Mouse (Mus musculus) CD4-positive, CD25-positive, alpha-beta regulatory T cell, adult 2 months (primary cell): Measurements from ENCODE around the gene Col23a1.
"Not testable (repeated sequence)": the region's sequence is repeated elsewhere in the genome, so short reads cannot be mapped to it uniquely, and the experiment has no call there.

Experiments used
- DNase-seq: peaks from one replicate; pipeline ENCODE4 v3.0.0-alpha.2; 2012; ENCODE audit warnings: low read depth, low spot score

Gene Col23a1

GRCm38 (mm10) chr11:51328387-51328942 is 38.7 kb downstream of the Col23a1 start:
- DNase-seq, result no peak

DNA sequence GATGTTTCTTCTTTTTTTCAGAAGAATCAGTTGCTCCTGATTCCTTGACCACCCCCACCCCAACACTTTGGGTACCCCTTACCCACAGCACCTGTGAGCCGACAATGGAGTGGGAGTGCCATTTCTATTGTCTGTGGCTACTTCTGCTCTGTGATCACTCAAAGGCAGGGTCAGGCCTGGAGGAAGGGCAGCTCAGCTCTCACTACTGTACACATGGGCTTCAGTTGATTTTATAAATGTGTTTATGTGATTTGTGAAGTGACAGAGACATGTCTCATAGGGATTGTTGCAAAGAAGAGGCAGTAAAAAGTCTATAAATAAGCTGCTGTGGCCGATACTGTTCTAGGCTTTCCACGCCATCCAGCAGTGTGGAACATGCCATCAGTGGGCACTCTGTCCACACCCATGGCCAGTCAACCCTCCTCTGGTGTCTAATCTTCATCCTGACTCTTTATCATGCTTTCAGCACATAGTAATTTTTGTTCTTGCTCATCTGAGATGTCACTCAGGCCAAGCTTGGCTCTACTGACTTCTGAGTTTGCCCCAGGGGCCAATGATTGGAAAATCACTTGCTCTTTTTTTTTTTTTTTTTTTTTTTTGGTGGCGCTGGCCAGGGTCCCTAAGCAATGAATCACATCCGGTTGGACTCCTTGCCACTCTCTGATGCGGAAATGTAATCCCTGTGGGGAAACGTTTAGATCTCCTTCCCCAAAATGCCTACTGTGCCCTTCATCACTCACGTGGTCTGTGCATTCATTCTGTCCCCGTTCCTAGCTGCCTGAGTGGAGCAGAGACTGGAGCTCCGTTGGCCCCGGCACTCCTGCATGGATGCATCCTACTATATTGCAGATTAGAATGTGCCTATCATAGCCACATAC is 40.4 kb downstream of the Col23a1 start:
- no peak for DNase-seq

DNA sequence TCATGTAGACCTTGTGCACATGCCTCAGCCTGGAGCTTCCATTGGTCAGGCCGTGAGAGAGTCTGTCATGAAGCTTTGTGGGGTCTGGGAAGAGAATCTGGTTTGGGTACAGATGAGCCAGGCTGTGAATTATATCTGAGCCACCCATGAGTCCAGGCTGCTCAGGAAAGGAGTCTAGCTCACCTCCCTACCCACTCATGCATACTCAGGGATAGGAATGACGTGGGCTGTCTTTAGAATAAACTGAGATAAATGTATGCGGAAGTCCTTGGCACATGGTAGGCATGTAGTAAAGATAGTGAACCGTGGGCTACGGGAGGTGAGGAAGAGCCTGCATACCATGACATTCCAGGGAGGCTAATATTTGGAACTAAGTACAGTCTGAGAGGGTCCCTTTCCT is 44.3 kb downstream of the Col23a1 start:
- DNase-seq, result no peak

GRCm38 (mm10) chr11:51337585-51337984 is 47.9 kb downstream of the Col23a1 start:
- DNase-seq, result no peak

DNA sequence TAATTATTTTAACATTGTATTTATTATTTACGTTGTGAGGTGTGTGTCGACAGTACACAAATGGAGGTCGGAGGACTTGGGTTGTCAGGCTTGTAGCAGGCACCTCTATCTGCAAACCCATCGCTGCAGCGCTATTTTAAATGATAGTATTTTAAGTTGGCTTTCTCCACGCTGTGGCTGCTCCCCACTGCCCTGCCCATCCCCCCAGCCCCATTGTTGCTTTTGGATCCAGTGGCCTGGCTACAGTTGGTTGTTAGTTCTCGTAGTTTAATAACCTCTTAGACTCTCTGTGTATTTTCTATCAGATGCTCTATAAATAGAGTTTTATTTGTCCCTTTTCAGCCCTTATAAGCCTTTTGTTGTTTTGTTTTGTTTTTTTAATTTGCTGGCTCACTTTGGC is 48.7 kb downstream of the Col23a1 start:
- DNase-seq, result no peak

DNA sequence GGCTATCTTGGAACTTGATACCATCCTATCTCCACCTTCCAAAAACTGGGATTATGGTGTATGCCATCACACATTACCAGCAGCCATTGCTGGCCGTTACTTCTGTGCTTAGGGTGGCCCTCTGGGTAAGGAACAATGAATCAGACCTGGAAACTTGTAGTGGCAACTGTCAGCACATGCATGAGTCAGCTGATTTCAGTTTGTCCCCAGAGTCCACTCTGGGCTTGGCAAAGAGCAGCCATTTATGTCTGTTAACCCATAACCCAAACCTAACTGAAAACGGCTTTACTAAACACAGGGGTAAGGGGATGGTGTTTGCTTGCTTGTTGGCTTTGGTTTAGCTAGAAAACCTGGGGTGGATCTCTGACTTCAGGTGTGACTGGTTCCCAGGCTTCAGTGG is 51.4 kb downstream of the Col23a1 start:
- no peak for DNase-seq

DNA sequence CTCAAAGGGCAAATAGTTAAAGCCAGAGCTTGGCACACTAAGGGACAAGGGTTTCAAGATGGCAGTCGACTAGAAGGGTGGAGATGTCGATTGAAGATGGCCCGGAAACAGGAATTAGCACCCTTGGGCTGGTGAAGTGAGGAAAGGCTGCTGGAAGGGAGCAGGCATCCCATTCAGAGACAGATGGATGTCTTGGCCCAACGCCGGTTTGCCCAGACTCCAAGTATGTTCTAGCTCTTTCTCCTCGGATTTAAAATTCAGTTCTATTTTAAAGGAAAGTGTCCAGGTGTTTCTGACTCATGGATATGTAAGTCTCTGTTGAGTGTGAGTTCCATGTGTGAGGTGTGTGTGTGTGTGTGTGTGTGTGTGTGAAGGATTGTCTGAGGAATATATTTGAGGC is 53.1 kb downstream of the Col23a1 start:
- no peak for DNase-seq

- DNase-seq, result no peak
Measured at GRCm38 (mm10) chr11:51343312-51343711, 53.6 kb downstream of the Col23a1 start.

DNA sequence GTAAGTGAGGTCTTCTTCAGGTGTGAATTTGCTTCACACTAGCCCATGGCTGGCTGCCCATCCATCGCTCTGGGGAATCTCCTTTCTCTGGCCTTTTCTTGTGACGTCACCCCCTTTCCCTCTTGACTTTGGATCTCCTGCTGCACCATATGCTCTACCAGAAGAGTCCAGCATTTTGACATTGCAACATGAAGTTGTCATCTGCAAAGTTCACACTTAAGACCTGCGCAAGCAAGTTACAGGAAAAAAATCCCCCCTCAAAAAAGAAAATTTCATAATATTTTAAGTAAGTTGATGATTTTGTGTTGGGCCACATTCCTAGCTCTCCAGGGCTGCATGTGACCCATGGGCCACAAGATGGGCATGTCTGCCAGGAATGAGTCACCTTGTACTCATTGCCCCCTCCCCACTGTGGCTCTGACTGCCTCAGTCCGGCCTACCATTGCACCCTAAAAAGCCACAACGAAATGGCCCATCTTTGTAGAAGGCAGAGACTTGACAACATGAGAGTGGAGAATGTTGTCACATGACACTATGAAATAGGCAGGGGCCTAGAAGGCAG is 54.1 kb downstream of the Col23a1 start:
- DNase-seq, result no peak

DNA sequence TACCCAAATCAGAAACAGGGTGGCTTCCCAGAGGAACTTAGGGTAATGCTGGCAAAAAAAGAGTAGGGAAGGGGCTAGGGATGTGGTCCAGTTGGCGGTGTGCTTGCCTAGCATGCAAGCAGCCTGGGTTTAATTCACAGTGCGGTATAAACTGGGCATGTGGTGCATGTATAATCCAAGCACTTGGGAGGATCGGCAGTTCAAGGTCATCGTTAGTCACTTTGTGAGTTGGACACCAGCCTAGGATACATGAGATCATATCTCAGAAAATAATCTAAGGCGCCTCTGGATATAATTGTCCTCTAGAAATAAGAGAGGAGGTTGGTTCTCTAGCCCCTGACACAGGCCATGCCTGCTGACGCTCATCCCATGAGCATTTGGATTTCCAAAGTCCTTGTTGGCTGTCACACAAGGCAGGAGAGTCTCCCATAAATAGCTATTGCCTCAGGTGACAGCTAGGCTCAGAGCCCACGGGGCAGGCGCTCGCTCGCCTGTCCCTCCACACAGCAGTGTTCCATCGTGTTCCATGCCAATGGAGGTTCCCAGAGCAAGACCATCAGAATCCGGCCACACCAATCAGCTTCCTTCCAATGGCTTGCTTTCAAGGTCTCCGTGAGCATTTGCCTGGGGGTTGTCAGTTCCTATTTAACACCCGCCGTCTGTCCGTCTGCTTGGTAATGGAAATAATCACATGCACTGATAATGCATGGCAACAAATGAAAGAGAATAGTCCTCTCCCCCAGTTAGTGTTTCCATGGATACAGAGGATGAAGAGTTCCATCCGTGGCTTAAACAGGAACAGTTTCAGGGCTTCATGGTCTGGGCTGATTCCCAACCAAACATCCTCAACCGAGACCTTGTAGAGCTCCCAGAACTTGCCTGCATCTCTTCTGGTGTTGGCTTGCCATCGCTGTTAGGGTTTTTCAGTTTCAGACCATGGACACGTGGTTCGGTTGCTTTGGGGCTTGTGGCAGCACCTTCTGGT is 56.1 kb downstream of the Col23a1 start:
- no peak for DNase-seq

DNA sequence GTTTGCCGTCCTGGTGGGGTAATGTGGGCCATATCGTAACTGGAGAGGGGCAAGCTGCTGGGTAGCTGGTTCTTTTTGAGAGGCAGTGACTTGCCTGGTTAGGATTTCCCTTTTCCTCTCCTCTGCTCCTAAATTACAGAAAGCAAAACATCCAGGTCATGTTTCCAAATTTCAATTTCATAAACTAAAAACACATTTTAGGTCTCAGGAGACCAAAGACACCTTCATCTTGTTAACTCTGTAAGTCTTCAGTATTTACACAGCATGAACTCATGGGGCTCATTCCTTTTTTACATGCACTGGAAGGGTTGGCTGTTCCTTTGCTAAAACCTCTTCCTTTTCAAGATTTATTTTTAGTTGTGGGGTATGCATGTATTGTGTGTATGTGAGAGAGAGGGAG is 58.0 kb downstream of the Col23a1 start:
- no peak for DNase-seq

GRCm38 (mm10) chr11:51349665-51350064 is 59.9 kb downstream of the Col23a1 start:
- DNase-seq, result no peak

DNA sequence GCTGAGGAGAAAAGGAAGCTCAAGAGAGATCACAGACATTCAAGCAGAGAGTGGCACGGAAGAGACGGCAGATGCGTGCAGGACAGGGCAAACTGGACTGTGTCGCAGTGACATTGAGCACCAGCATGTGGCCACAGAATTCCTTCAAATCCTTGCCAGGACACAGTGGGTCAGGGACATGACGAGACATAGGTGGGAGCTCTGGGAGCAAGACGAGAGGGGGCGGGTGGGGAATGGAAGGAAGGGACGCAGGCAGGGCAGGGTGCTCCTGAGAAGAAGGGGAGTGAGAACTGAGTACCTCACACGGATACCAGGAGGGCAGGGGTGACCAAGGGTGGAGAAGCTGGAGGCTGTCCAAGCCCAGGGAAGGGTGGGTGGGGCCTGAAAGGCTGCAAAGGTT is 61.4 kb downstream of the Col23a1 start:
- no peak for DNase-seq

GRCm38 (mm10) chr11:51351841-51352240 is 62.1 kb downstream of the Col23a1 start:
- DNase-seq, result no peak

GRCm38 (mm10) chr11:51353746-51354145 is 64.0 kb downstream of the Col23a1 start:
- no peak for DNase-seq

GRCm38 (mm10) chr11:51358981-51359380 is 69.3 kb downstream of the Col23a1 start:
- DNase-seq, result not testable (repeated sequence)

GRCm38 (mm10) chr11:51364353-51364752 is 74.6 kb downstream of the Col23a1 start:
- DNase-seq, result no peak

- no peak for DNase-seq
Measured at GRCm38 (mm10) chr11:51367334-51367733, 77.6 kb downstream of the Col23a1 start.

DNA sequence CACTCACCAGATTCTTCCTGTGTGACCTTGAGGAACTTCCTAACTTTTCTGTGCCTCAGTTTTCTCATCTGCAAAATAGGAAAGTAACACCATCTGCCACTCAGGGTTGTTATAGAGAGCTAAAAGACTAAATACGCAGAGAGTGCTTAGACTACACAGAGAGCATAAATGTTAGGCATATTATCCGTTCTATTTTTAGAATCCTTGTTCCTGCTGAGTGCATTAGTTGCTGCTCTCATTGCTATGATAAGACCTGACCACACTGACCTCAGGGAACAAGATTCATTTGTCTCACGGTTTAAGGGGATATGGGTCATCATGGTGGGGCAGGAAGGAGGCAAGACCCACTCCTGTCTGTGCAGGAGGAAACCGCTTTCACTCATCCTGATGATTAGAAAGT is 80.6 kb downstream of the Col23a1 start:
- no peak for DNase-seq

DNA sequence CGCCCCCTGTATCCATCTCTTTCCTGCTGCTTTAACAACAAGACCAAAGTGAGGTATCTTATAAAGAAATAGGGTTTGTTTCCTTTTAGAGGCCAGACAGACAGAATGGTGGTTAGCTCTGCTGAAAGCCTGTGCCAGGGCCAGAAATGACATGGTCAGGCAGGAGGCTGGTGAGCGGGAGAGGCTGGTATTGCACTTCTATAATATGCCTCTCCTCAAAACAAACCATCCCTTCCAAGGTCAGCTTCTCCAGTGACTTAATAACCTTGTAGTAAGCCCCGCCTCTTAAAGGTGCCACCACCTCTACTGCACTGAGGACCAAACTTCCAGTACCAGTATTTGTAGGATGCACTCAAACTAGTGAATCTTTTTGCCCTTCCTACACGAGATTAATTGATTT is 81.6 kb downstream of the Col23a1 start:
- DNase-seq, result no peak

GRCm38 (mm10) chr11:51371926-51372325 is 82.2 kb downstream of the Col23a1 start:
- no peak for DNase-seq

DNA sequence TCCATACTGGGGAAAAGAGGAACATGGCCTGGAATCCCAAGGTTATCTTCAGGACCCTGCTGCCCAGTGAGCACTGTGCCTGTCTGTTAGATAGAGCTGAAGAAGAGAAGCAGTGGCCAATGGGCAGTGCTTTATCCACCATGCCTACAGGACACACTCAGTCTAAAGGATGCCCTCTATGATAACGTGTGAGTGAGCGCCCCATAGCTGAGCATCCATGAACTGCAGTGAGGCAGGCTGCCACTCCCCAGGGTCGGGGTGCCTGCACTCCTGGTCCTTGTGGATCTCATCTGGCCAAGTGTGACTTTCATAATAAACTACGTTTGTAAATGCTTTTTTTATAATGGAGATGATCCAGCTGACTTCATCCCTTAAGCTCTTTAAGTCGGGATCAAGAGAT is 87.5 kb downstream of the Col23a1 start:
- DNase-seq, result no peak
